Mouse (Mus musculus) stomach, postnatal 0 days (tissue): ENCODE measurements around the gene Il17a. TPM values are rescaled to one million over a fixed set of nuclear protein-coding genes. Genes with fewer than 3 reads are reported as not detected.

Experiments
- ATAC-seq: fragments of 200-750 bp; cut with Nextera tagmentation; 2 replicates; pipeline ENCODE4 v1.8.0; 2017; ENCODE audit not compliant: low FRiP score, low TSS enrichment
- DNase-seq: peaks from one replicate; pipeline ENCODE4 v3.0.0-alpha.2; 2016; ENCODE audit warnings: low spot score
- H3K27ac ChIP-seq: fragments of 300-500 bp; sonication (generic); replicated peaks from 2 replicates; pipeline ENCODE4 v1.5.1; 2014; ENCODE audit warnings: mild to moderate bottlenecking, control low read depth
- H3K27me3 ChIP-seq: fragments of 300-500 bp; sonication (generic); 2 replicates; pipeline ENCODE4 v1.6.1; 2014; ENCODE audit warnings: low read length; ENCODE audit not compliant: control insufficient read depth, insufficient read depth
- H3K36me3 ChIP-seq: fragments of 300-500 bp; sonication (generic); 2 replicates; pipeline ENCODE4 v1.6.1; 2014; ENCODE audit warnings: low read length, mixed read lengths; ENCODE audit not compliant: control insufficient read depth, insufficient read depth
- H3K4me1 ChIP-seq: fragments of 300-500 bp; sonication (generic); replicated peaks from 2 replicates; pipeline ENCODE4 v1.6.1; 2014; ENCODE audit warnings: antibody characterized with exemption; ENCODE audit not compliant: control insufficient read depth, insufficient read depth
- H3K4me2 ChIP-seq: fragments of 300-500 bp; sonication (generic); replicated peaks from 2 replicates; pipeline ENCODE4 v1.6.1; 2014; ENCODE audit warnings: low read depth, mild to moderate bottlenecking, control low read depth, moderate library complexity
- H3K4me3 ChIP-seq: fragments of 300-500 bp; sonication (generic); 2 replicates; pipeline ENCODE4 v1.5.1; 2014; ENCODE audit warnings: low read depth, low read length, control low read depth
- H3K9ac ChIP-seq: fragments of 300-500 bp; sonication (generic); 2 replicates; pipeline ENCODE4 v1.6.1; 2014; ENCODE audit warnings: mild to moderate bottlenecking, low read length, control low read depth, mixed read lengths
- H3K9me3 ChIP-seq: fragments of 300-500 bp; sonication (generic); 2 replicates; pipeline ENCODE4 v1.6.1; 2016; ENCODE audit warnings: low read length; ENCODE audit not compliant: control insufficient read depth
- CTCF ChIP-seq: IDR thresholded peaks from 2 replicates; pipeline ENCODE4 v1.5.1; 2016; ENCODE audit warnings: antibody characterized with exemption, low read depth, mild to moderate bottlenecking, moderate library complexity
- EP300 ChIP-seq: optimal IDR thresholded peaks from 2 replicates; pipeline ENCODE3; 2016; ENCODE audit warnings: antibody characterized with exemption
- WGBS: fragments of 180-500 bp; shearing (Covaris S2); extraction: QIAGEN DNeasy Blood & Tissue Kit; methylation state at CpG from one replicate; pipeline ENCODE4 v1.1.7; 2014; 5-methylcytosine and 5-hydroxymethylcytosine counted together
- polyA plus RNA-seq: library from polyadenylated mRNA; unstranded; fragments of >200 nt; fragmentation: Nextera tagmentation; extraction: Ambion mirVana; gene quantifications from 2 replicates; pipeline ENCODE4 v1.2.1, GENCODE M21; 2015

Il17a gene
- polyA plus RNA-seq, 1 experiment from 2014 or later, result not detected

DNA sequence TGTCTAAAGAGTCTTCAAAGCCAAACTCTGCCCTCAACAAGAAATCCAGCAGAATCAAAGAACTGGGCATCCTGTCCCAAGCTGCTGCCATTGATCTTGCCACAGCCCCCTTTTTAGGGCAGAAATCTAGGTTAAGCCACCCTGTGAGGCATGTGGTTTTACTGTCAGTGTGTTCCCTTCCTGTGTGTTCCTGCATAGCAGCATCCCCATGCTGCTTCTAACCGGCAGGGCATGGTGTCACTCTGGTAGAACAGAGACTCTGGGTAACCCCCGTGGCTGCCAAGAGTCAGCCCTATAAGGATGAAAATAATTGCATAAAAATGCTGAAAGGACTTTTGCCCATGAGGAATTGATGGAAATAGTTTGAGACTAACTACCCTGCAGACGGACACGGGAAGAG is 44.8 kb upstream of the Il17a start:
- Histone ChIP-seq H3K36me3 (no peaks in the 10 kb centered on the region), H3K27ac (no peak overlapping the region), H3K27me3 (no peaks in the 10 kb centered on the region), H3K9me3 (no peaks in the 10 kb centered on the region), H3K4me1 (no peaks in the 10 kb centered on the region), H3K9ac (no peak overlapping the region), H3K4me2 (no peak overlapping the region), H3K4me3 (no peak overlapping the region)
- WGBS, result 77% methylated on average over 4 of the region's 4 CpGs
- TF ChIP-seq EP300 (no peak), CTCF (no peak)
- ATAC-seq (no peak), DNase-seq (no peak)

DNA sequence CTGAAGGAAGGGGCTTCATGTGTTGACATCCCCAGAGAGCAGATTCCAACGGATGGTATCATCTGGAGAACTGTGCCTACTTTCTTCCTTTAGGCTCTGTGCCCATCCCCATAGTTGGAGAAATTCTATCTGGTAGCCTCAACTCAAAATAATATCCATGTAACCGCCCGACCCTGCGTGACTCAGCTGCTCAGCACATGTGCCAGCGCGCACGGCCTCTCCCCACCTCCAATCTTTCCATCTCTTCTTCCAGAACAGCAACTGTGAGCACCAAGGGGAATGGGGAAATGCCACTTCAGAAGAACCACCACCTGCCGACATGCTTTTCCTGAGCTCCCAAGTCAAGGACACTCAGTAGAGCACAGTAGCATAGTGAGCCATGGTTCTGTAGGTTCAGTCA is 39.4 kb upstream of the Il17a start:
- no peak overlapping the region for H3K4me2 ChIP-seq
- no peak overlapping the region for H3K27ac ChIP-seq
- H3K4me1 ChIP-seq, result no peaks in the 10 kb centered on the region
- H3K36me3 ChIP-seq, result no peaks in the 10 kb centered on the region
- no peak overlapping the region for H3K9ac ChIP-seq
- H3K27me3 ChIP-seq, result no peaks in the 10 kb centered on the region
- no peak overlapping the region for H3K4me3 ChIP-seq
- DNase-seq (no peak), ATAC-seq (no peak)
- TF ChIP-seq EP300 (no peak), CTCF (no peak)
- WGBS, result 91% methylated on average over 8 of the region's 8 CpGs
- no peaks in the 10 kb centered on the region for H3K9me3 ChIP-seq

GRCm38 (mm10) chr1:20693634-20694313 is 36.9 kb upstream of the Il17a start:
- Histone ChIP-seq H3K9ac (no peak overlapping the region), H3K27me3 (no peaks in the 10 kb centered on the region), H3K4me2 (no peak overlapping the region), H3K9me3 (no peaks in the 10 kb centered on the region), H3K4me1 (no peaks in the 10 kb centered on the region), H3K4me3 (no peak overlapping the region), H3K36me3 (no peaks in the 10 kb centered on the region), H3K27ac (no peak overlapping the region)
- ATAC-seq (no peak), DNase-seq (no peak)
- 87% methylated on average over 6 of the region's 6 CpGs for WGBS
- TF ChIP-seq CTCF (no peak), EP300 (no peak)

GRCm38 (mm10) chr1:20700011-20700410 is 30.7 kb upstream of the Il17a start:
- ATAC-seq (no peak), DNase-seq (no peak)
- H3K9ac ChIP-seq, result no peak overlapping the region
- no peaks in the 10 kb centered on the region for H3K9me3 ChIP-seq
- H3K4me3 ChIP-seq, result no peak overlapping the region
- TF ChIP-seq CTCF (peak; percentile 80), EP300 (no peak)
- H3K27me3 ChIP-seq, result no peaks in the 10 kb centered on the region
- H3K27ac ChIP-seq, result no peak overlapping the region
- 65% methylated on average over 3 of the region's 3 CpGs for WGBS
- H3K36me3 ChIP-seq, result no peaks in the 10 kb centered on the region
- no peak overlapping the region for H3K4me2 ChIP-seq
- H3K4me1 ChIP-seq, result no peaks in the 10 kb centered on the region

GRCm38 (mm10) chr1:20736572-20736971 is 5.9 kb downstream of the Il17a start:
- TF ChIP-seq EP300 (no peak), CTCF (no peak)
- H3K9ac ChIP-seq, result no peak overlapping the region
- H3K4me1 ChIP-seq, result no peaks in the 10 kb centered on the region
- H3K36me3 ChIP-seq, result no peaks in the 10 kb centered on the region
- ATAC-seq (no peak), DNase-seq (no peak)
- H3K4me2 ChIP-seq, result no peak overlapping the region
- no peak overlapping the region for H3K27ac ChIP-seq
- H3K9me3 ChIP-seq, result no peaks in the 10 kb centered on the region
- WGBS, result 76% methylated on average over 4 of the region's 4 CpGs
- H3K4me3 ChIP-seq, result no peak overlapping the region
- no peaks in the 10 kb centered on the region for H3K27me3 ChIP-seq

- ATAC-seq (no peak), DNase-seq (no peak)
- Histone ChIP-seq H3K27ac (no peak overlapping the region), H3K4me3 (no peak overlapping the region), H3K4me1 (no peaks in the 10 kb centered on the region), H3K9ac (no peak overlapping the region), H3K9me3 (no peaks in the 10 kb centered on the region), H3K36me3 (no peaks in the 10 kb centered on the region), H3K27me3 (no peaks in the 10 kb centered on the region), H3K4me2 (no peak overlapping the region)
- WGBS, result 94% methylated on average over 2 of the region's 2 CpGs
- TF ChIP-seq EP300 (no peak), CTCF (peak; percentile 56)
Observed at GRCm38 (mm10) chr1:20738483-20738882, 7.8 kb downstream of the Il17a start.
